Mouse (Mus musculus) CD4-positive, CD25-positive, alpha-beta regulatory T cell, adult 2 months (primary cell): ENCODE data around the gene Ror1.

Experiments
- DNase-seq: peaks from one replicate; pipeline ENCODE4 v3.0.0-alpha.2; 2012; ENCODE audit warnings: low read depth, low spot score

Gene Ror1

GRCm38 (mm10) chr4:100214324-100215215, 119.0 kb downstream of the Ror1 start:
- peak; percentile 3 for DNase-seq

GRCm38 (mm10) chr4:100216587-100216986, 121.0 kb downstream of the Ror1 start:
- no peak for DNase-seq

GRCm38 (mm10) chr4:100219026-100219425, 123.4 kb downstream of the Ror1 start:
- DNase-seq, result no peak

- DNase-seq, result no peak
These were observed 124.0 kb downstream of the Ror1 start for GRCm38 (mm10) chr4:100219599-100219998.

- no peak for DNase-seq
These were observed 126.6 kb downstream of the Ror1 start for GRCm38 (mm10) chr4:100221978-100222737.

GRCm38 (mm10) chr4:100223532-100223931, 127.9 kb downstream of the Ror1 start:
- no peak for DNase-seq

GRCm38 (mm10) chr4:100223965-100224364, 128.4 kb downstream of the Ror1 start:
- no peak for DNase-seq

- DNase-seq, result no peak
These were observed 131.0 kb downstream of the Ror1 start for GRCm38 (mm10) chr4:100226619-100227018.

GRCm38 (mm10) chr4:100228106-100228505, 132.5 kb downstream of the Ror1 start:
- no peak for DNase-seq

GRCm38 (mm10) chr4:100230245-100230644, 134.7 kb downstream of the Ror1 start:
- DNase-seq, result no peak

GRCm38 (mm10) chr4:100230963-100231362, 135.4 kb downstream of the Ror1 start:
- no peak for DNase-seq

- DNase-seq, result no peak
These were observed 136.3 kb downstream of the Ror1 start for GRCm38 (mm10) chr4:100231906-100232305.

- no peak for DNase-seq
These were observed 136.9 kb downstream of the Ror1 start for GRCm38 (mm10) chr4:100232541-100232940.

- no peak for DNase-seq
These were observed 138.2 kb downstream of the Ror1 start for GRCm38 (mm10) chr4:100233770-100234169.

- no peak for DNase-seq
These were observed 140.7 kb downstream of the Ror1 start for GRCm38 (mm10) chr4:100236339-100236738.

- DNase-seq, result no peak
These were observed 146.6 kb downstream of the Ror1 start for GRCm38 (mm10) chr4:100242061-100242756.

GRCm38 (mm10) chr4:100244250-100244649, 148.7 kb downstream of the Ror1 start:
- no peak for DNase-seq

- DNase-seq, result no peak
These were observed 149.1 kb downstream of the Ror1 start for GRCm38 (mm10) chr4:100244701-100245100.

GRCm38 (mm10) chr4:100247826-100248225, 152.2 kb downstream of the Ror1 start:
- no peak for DNase-seq

GRCm38 (mm10) chr4:100248273-100248672, 152.7 kb downstream of the Ror1 start:
- DNase-seq, result no peak

GRCm38 (mm10) chr4:100251270-100251669, 155.7 kb downstream of the Ror1 start:
- no peak for DNase-seq

GRCm38 (mm10) chr4:100252050-100252449, 156.5 kb downstream of the Ror1 start:
- no peak for DNase-seq
